Mouse (Mus musculus) kidney, embryonic 16.5 days (tissue): ENCODE data around the gene Khdrbs1. TPM values are rescaled to one million over a fixed set of nuclear protein-coding genes. Genes with fewer than 3 reads are reported as not detected.

Source experiments
- ATAC-seq: fragments of 200-750 bp; cut with Nextera tagmentation; 2 replicates; pipeline ENCODE4 v1.8.0; 2017; ENCODE audit warnings: moderate TSS enrichment; ENCODE audit not compliant: low FRiP score, low TSS enrichment
- H3K27ac ChIP-seq: fragments of 300-500 bp; sonication (generic); 2 replicates; pipeline ENCODE4 v1.5.1; 2014; ENCODE audit warnings: low read length
- H3K27me3 ChIP-seq: fragments of 300-500 bp; sonication (generic); 2 replicates; pipeline ENCODE4 v1.6.1; 2014; ENCODE audit warnings: low read length, control low read depth, mixed read lengths; ENCODE audit not compliant: insufficient read depth
- H3K36me3 ChIP-seq: fragments of 300-500 bp; sonication (generic); 2 replicates; pipeline ENCODE4 v1.6.1; 2014; ENCODE audit warnings: low read length, control low read depth, mixed read lengths; ENCODE audit not compliant: insufficient read depth
- H3K4me1 ChIP-seq: fragments of 300-500 bp; sonication (generic); 2 replicates; pipeline ENCODE4 v1.6.1; 2014; ENCODE audit warnings: low read length, control low read depth, mixed read lengths; ENCODE audit not compliant: insufficient read depth
- H3K4me2 ChIP-seq: fragments of 300-500 bp; sonication (generic); replicated peaks from 2 replicates; pipeline ENCODE4 v1.6.1; 2014; ENCODE audit warnings: low read depth, low read length
- H3K4me3 ChIP-seq: fragments of 300-500 bp; sonication (generic); 2 replicates; pipeline ENCODE4 v1.5.1; 2014; ENCODE audit warnings: mild to moderate bottlenecking, low read length
- H3K9ac ChIP-seq: fragments of 300-500 bp; sonication (generic); replicated peaks from 2 replicates; pipeline ENCODE4 v1.6.1; 2014; ENCODE audit warnings: low read length
- H3K9me3 ChIP-seq: fragments of 300-500 bp; sonication (generic); 2 replicates; pipeline ENCODE4 v1.6.1; 2016; ENCODE audit warnings: low read length, control low read depth
- WGBS: fragments of 180-500 bp; shearing (Covaris S2); extraction: QIAGEN DNeasy Blood & Tissue Kit; methylation state at CpG from one replicate; pipeline ENCODE4 v1.1.7; 2014; 5-methylcytosine and 5-hydroxymethylcytosine counted together
- polyA plus RNA-seq: library from polyadenylated mRNA; unstranded; fragments of >200 nt; fragmentation: Nextera tagmentation; extraction: Ambion mirVana; gene quantifications from 2 replicates; pipeline ENCODE4 v1.2.1, GENCODE M21; 2015

The Khdrbs1 gene
- 92.1 and 105 TPM in 2 replicates for polyA plus RNA-seq

DNA sequence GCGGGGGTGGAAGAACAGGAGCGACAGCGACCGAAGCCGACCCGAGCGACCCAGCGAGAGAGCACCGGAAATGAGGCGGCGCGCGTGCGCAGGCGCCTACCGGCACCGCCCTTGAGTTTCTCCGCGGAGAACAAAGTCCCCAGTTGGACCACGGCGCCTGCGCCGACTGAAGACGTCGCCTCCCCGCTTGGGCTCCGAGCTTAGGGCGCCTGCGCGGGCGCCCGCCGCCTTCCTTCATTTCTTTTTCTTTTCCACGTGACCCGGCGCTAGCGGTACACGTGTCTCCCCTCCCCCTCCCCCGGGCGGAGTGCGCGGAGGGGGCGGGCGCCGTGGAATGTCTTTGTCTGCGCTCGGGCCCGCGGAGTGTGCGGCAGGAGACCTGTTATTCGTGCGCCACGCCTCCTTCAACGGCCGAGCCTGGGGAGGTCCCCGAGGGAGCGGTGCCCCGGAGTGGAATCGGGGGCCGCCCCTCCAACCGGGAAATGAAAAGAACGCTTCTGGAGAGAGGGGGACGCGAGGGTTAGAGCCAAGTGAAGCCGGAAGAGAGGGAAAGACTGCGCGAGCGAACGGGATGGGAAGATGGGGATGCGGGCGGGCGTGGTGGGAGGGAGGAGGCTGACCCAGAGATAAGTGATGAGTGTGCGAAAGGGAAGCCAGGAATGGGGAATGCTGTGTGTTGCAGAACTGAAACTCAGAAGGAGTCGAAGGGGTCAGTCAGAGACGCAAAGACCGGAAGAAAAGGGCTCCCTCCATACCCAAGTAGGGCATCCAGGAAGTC lies at the start of gene Khdrbs1:
Gene Khdrbs1, minus strand, starts transcription at position 72 of the 778 bp plus-strand sequence.
- Histone ChIP-seq H3K27me3 (no peaks in the 10 kb centered on the region), H3K4me2 (peak within 1 kb of the TSS; percentile 72), H3K9ac (peak within 1 kb of the TSS; percentile 100), H3K4me3 (peak within 1 kb of the TSS; percentile 100), H3K4me1 (peaks cover 24% of the 10 kb centered on the region), H3K36me3 (no peaks in the 10 kb centered on the region), H3K9me3 (no peaks in the 10 kb centered on the region), H3K27ac (peak within 1 kb of the TSS; percentile 100)
- ATAC-seq: peak; percentile 96
- under 1% methylated on average over 70 of the region's 76 CpGs for WGBS

GRCm38 (mm10) chr4:129791399-129791798 lies 49.3 kb upstream of the Khdrbs1 start:
- H3K27ac ChIP-seq: no peak overlapping the region
- peaks cover 19% of the 10 kb centered on the region for H3K4me1 ChIP-seq
- H3K4me2 ChIP-seq: no peak overlapping the region
- 19% methylated on average over 1 of the region's 1 CpGs for WGBS
- H3K36me3 ChIP-seq: no peaks in the 10 kb centered on the region
- no peak for ATAC-seq
- H3K9me3 ChIP-seq: no peaks in the 10 kb centered on the region
- H3K4me3 ChIP-seq: no peak overlapping the region
- H3K9ac ChIP-seq: no peak overlapping the region
- H3K27me3 ChIP-seq: no peaks in the 10 kb centered on the region

GRCm38 (mm10) chr4:129790475-129790874 lies 48.4 kb upstream of the Khdrbs1 start:
- H3K27ac ChIP-seq: no peak overlapping the region
- H3K27me3 ChIP-seq: no peaks in the 10 kb centered on the region
- H3K9me3 ChIP-seq: no peaks in the 10 kb centered on the region
- H3K4me3 ChIP-seq: no peak overlapping the region
- H3K9ac ChIP-seq: no peak overlapping the region
- H3K36me3 ChIP-seq: no peaks in the 10 kb centered on the region
- peaks cover 12% of the 10 kb centered on the region for H3K4me1 ChIP-seq
- H3K4me2 ChIP-seq: no peak overlapping the region
- 40% methylated on average over 3 of the region's 3 CpGs for WGBS
- ATAC-seq: no peak

DNA sequence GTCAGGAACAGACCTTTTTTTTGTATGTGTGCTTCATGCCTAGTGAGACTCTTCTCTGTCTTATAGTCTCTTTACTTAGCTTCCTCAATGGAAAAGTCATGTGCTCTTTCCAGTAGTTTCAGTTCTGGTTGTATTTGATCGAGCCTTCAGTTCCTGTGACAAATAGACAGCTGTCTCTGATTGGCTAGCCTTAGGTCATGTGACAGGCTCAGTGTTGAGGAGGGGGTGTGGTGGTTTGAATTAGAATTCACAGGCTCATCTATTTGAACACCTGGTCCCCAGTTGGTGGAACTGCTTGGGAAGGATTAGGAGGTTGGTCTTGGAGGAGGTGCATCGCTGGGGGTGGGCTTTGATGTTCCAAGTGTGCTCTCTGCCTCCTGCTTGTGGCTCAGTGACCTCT lies 47.5 kb upstream of the Khdrbs1 start:
- no peak for ATAC-seq
- no peak overlapping the region for H3K9ac ChIP-seq
- 99% methylated on average over 2 of the region's 2 CpGs for WGBS
- H3K4me3 ChIP-seq: no peak overlapping the region
- no peak overlapping the region for H3K4me2 ChIP-seq
- H3K27ac ChIP-seq: no peak overlapping the region
- no peaks in the 10 kb centered on the region for H3K9me3 ChIP-seq
- no peaks in the 10 kb centered on the region for H3K36me3 ChIP-seq
- H3K4me1 ChIP-seq: peaks cover 3% of the 10 kb centered on the region
- no peaks in the 10 kb centered on the region for H3K27me3 ChIP-seq

DNA sequence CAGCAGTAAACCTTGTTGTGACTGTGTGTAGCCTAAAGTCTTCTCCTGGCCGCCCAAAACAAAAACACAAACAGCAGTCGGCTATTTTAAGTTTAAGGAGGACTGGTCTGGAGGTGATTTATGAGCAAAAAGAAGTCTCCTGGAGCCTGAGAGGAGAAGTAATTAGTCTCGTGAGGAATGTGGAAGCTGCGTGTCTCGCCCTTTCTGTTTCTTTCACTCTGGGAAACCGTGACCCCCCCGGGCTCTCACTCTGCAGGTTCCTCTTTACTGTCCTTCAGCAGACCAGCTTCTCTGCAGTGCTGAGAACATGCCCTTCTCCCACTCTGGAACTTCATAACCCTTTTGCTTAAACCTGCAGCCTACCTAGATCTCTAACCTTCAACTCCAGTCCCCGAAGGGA lies 46.6 kb upstream of the Khdrbs1 start:
- Histone ChIP-seq H3K27me3 (no peaks in the 10 kb centered on the region), H3K4me3 (no peak overlapping the region), H3K36me3 (no peaks in the 10 kb centered on the region), H3K9me3 (no peaks in the 10 kb centered on the region), H3K4me2 (no peak overlapping the region), H3K27ac (no peak overlapping the region), H3K9ac (no peak overlapping the region), H3K4me1 (no peaks in the 10 kb centered on the region)
- ATAC-seq: no peak
- 19% methylated on average over 8 of the region's 8 CpGs for WGBS

DNA sequence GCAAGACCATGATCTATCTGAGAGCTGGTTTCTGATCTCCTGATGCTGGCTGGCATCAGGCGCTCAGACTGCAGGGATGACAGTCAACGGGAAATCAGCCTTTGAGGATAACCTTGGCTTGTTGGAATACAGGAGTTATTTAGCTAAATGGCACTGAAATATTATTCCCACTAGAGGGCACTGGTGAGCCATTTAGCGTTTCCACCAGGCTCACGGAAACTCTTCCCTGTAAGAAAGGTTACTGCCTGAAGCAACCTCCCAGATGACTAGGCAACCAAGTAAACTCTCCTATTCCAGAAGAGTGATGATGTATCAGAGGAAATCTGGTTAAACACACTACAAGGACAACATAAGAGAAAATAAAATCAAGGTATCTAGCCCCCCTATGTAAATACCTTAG lies 43.1 kb upstream of the Khdrbs1 start:
- no peak for ATAC-seq
- Histone ChIP-seq H3K4me2 (no peak overlapping the region), H3K9ac (no peak overlapping the region), H3K4me1 (peaks cover 4% of the 10 kb centered on the region; the same call in 1 of the 2 replicates), H3K27ac (no peak overlapping the region), H3K36me3 (no peaks in the 10 kb centered on the region), H3K4me3 (no peak overlapping the region), H3K27me3 (no peaks in the 10 kb centered on the region), H3K9me3 (no peaks in the 10 kb centered on the region)
- WGBS: 2% methylated on average over 4 of the region's 4 CpGs

GRCm38 (mm10) chr4:129783506-129783905 lies 41.4 kb upstream of the Khdrbs1 start:
- 84% methylated on average over 5 of the region's 5 CpGs for WGBS

GRCm38 (mm10) chr4:129782857-129783331 lies 40.8 kb upstream of the Khdrbs1 start:
- peaks cover 4% of the 10 kb centered on the region; the same call in 1 of the 2 replicates for H3K4me1 ChIP-seq
- ATAC-seq: 0 out of 2 replicates have a peak, but pooled peaks have one; percentile 35
- no peaks in the 10 kb centered on the region for H3K36me3 ChIP-seq
- no peaks in the 10 kb centered on the region for H3K27me3 ChIP-seq
- H3K4me2 ChIP-seq: no peak overlapping the region
- H3K9me3 ChIP-seq: no peaks in the 10 kb centered on the region
- WGBS: 27% methylated on average over 3 of the region's 3 CpGs
- H3K27ac ChIP-seq: no peak overlapping the region
- H3K4me3 ChIP-seq: no peak overlapping the region
- no peak overlapping the region for H3K9ac ChIP-seq

More at GRCm38 (mm10) chr4:129783506-129783905, 41.4 kb upstream of the Khdrbs1 start:
- Histone ChIP-seq H3K36me3 (no peaks in the 10 kb centered on the region), H3K9me3 (no peaks in the 10 kb centered on the region), H3K4me3 (no peak overlapping the region), H3K27ac (no peak overlapping the region), H3K9ac (no peak overlapping the region), H3K27me3 (no peaks in the 10 kb centered on the region), H3K4me1 (peaks cover 4% of the 10 kb centered on the region; the same call in 1 of the 2 replicates), H3K4me2 (no peak overlapping the region)
- no peak for ATAC-seq

DNA sequence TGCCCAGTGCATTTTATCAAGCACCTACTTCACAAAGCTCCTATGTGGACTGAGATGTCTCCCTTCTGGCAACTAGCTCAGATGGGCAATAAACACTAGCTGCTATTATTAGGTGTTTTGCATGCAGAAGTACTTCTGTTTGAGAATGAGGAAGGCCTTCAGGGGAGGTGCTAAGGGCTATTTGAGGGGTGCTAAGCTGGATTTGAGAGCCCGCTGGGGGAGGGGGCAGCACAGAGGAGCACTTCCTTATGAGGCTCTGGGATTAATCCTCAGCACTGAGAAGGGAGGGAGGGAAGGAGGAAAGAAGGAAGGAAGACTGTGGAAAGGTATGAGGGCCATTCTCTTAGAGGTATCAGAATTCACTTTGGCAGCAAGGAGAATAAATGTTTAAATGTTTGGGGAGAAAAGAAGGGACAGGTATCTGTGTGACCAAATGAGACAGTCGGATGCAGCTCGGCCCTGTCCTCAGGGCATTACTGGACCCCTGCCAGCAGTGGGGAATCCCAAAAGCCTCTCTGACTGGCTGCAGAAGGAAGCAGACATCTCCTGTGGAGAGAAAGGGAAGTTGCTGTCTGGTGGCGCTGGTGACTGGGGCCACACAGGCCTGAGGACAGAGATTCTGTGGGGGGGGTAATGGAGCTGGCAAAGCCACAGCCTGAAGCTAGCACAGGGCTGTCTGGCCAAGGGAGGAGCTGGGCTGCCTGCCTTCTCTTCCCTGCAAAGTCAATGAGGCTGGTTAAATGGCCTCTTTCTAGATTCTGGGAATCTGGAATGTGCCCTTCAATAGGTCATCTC lies 40.0 kb upstream of the Khdrbs1 start:
- H3K36me3 ChIP-seq: no peaks in the 10 kb centered on the region
- no peaks in the 10 kb centered on the region for H3K9me3 ChIP-seq
- WGBS: 29% methylated on average over 4 of the region's 4 CpGs
- peaks cover 4% of the 10 kb centered on the region; the same call in 1 of the 2 replicates for H3K4me1 ChIP-seq
- 0 out of 2 replicates have a peak, but pooled peaks have one; percentile 46 for ATAC-seq
- H3K9ac ChIP-seq: no peak overlapping the region; the same call in 1 of the 2 replicates
- no peaks in the 10 kb centered on the region for H3K27me3 ChIP-seq
- H3K27ac ChIP-seq: no peak overlapping the region
- no peak overlapping the region for H3K4me3 ChIP-seq
- H3K4me2 ChIP-seq: no peak overlapping the region
